Mouse (Mus musculus) frontal cortex, postnatal 14 days (tissue): ENCODE measurements around the gene Inpp5d.
A peak's percentile ranks its signal among the peaks of the same experiment; 100 is the strongest.

Source experiments
- DNase-seq, 2 experiments: peaks; one replicate each; pipeline ENCODE4 v3.0.0; 2022; ENCODE audit warnings: low spot score in 2 of 2

The Inpp5d gene

DNA sequence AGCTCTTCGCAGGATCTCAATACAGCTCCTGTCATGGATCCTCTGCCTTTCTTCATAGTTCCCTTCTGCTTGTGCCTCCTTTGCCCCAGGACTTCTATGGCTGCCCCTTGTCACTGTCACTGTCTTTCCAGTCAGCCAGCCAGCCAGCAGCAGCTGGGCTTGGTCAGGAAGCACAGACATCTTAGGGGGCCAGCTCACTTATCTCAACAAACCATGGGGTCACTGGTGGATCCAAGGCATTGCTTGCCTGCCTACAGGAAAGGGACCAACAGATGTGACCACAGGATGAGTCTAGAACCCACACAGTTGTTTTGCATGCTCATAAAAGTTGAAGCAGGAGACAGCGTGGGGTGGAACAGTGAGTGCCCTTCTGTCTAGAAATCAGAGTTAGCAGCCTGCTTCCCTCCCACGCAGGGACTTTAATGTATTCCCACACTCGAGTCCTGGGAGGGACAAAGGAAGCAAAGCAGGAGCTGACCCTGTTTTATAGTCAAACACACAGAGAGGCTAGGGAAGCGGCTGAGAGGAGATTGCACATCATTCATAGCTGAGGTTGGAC lies 79.9 kb downstream of the Inpp5d start:
- DNase-seq = no peak

DNA sequence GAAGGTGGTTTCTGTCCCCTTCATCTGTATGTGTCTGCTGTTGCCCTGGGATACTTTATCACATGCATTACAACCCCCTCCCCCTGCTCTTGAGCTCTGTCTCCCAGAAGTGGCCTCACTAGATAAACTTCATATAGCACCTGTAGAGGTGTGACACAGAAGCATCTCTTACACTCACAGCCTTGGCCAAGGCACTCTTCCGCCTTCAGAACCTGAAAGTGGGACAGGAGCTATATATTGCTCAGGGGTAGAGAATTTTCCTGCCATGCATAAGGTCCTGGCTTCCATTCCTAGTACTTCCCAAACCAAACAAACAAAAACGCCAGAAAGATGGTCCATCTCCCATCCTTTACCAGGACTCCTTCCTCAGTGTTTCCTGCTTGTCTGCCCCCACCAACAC lies 84.1 kb downstream of the Inpp5d start:
- DNase-seq = no peak

DNA sequence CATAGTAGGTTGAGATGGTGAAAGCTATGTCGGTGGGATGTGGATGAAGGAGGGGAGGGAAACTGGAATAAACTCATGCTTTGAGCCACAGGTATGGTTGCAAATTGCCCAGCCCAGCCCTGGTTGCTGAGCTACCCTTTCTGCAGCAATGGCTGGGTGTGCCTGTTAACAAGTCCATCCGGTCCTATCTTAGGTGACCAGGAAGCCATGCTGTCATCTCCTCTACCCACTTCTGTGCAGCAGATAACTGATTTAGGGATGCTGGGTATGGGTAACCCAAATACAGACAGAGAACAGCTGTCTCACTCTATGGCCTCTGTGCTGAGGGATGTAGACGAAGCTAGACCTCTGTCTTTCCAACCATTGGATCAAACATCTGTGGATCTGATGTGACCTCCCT lies 86.2 kb downstream of the Inpp5d start:
- no peak for DNase-seq

DNA sequence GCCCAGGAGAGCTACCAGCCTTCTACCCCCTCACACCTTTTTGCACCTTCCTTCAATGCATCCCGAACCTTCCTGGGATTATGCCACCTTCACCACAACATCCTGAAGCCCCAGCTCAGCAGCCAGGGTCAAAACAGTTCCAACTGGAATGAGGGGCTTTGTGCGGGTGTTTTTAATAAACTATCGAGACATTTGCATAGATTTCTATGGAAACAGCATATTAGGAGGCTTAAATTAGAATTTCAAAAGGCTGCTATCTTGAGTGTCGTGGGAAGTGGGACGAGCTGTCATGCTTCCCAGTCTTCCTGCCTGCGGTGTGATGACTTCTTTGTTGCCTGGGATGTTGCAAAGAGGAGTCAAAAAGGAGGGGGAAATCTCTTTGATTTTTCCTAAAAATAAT lies 88.9 kb downstream of the Inpp5d start:
- peak; percentile 47 to 64 for DNase-seq

DNA sequence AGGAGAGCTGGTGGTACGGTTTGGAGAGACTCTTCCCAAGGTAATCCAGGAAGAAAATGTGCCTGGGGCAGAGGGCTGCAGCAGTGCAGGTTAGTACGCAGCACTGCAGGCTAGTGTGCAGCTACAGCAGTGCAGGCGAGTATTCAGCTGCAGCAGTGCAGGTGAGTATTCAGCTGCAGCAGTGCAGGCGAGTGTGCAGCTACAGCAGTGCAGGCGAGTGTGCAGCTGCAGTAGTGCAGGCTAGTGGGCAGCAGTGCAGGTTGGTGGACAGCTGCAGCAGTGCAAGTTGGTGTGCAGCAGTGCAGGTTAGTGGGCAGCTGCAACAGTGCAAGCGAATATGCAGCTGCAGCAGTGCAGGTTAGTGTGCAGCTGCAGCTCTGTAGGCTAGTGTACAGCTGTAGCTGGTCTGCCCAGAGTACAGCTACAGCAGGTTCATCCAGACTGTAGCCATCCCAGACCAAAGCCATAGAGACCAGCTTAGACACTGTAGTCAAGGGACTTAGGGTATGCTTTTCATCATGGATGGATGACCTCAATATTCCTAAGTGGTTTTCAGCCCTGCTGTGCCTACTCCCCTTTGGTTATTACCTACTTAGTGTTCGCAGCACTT lies 89.7 kb downstream of the Inpp5d start:
- DNase-seq = no peak

DNA sequence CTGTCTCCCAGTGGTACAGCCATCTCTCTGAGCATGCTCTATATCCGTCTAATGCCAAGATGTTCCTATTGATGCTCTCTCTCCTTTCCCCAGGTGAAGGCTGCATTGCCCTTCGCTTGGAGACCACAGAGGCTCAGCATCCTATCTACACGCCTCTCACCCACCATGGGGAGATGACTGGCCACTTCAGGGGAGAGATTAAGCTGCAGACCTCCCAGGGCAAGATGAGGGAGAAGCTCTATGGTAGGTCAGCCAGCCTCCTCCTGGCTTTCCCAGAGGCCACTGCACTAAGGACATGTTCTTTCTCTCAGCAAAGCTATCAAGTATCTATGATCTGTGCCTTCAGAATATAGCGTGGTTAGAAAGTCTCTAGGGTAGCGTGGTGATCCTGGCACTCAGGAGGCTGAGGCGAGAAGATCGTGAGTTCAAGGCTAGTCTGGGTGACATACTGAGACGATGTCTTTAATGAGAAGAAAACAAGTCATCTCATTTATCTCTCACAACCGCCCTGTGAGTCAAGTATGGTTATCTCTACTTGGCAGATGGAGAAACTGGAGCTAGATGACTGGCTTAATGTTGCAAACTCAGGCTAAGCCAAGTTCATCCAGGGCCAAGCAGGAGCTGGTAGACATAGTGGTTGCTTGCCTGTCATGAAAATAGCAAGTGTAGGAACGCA lies 92.0 kb downstream of the Inpp5d start:
- no peak for DNase-seq

DNA sequence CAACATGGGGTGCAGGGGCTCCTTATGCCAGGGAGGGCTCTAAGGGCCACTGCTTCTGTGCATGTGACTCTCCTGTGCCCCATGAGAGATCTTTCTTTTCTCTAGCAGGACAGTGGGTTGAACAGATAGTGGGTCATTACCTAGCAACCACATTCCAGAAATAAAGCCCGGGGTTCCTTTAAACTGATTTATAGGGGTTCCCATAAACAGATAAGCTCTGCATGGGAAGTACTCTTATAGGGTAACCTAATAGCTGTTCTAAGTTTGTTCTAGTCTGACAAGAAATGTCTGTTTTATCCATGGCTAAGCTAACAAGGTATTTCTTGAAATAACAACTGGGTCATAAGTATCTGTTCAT lies 92.5 kb downstream of the Inpp5d start:
- no peak for DNase-seq

DNA sequence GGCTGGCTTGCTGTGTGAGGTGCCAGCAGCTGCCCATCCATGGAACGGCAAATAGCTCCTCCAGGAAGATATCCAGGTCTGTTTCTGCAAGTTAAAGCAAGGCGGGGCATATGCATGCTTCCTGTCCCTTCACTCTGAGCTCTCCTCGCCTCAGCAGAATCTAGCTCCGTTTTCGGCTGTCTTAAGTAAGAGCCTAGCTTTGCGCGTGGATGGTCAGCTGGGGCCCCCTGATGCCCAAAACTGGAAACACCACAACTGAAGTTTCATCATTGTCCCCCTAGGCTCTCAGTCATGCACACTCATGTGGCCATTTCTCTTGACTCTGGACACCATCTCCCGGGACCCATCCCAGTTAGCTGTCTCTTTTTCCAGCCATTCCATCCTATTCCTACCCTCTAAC lies 101.3 kb downstream of the Inpp5d start:
- DNase-seq = peak; percentile 41 to 56

DNA sequence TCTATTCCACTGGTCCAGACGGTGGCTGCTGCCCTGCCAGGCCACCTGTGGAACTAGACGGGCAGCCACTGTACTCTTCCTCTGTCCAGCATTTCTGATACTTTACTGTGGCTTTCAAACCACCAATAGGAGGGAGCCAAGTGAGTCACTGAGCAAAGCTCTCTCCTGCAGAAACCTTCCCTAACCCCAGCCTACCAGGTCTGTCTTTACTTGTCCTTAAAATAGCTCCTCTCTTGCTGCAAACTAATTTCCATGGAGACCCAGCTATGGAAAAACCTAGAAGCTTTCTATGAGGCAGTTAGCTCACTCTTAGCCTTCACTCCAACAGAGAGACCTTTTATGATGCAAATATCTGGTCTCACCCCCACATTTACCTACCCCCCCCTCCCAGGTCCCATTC lies 102.0 kb downstream of the Inpp5d start:
- no peak for DNase-seq

DNA sequence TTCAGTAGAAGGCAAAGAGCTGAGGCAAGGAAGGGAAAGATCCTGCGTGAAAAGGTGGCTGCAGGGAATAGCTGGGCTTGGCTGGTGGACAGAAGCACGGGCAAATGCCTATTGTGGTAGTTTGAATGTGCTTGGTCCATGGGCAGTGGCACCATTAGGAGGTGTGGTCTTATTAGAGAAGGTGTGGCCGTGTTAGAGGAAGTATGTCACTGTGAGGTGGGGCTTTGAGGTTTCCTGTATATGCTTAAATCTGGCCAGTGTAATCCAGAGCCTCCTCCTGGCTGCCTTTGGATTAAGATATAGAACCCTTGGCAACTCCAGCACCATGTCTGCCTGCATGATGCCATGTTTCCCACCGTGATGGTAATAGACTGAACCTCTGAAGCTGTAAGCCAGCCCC lies 103.2 kb downstream of the Inpp5d start:
- DNase-seq = no peak

DNA sequence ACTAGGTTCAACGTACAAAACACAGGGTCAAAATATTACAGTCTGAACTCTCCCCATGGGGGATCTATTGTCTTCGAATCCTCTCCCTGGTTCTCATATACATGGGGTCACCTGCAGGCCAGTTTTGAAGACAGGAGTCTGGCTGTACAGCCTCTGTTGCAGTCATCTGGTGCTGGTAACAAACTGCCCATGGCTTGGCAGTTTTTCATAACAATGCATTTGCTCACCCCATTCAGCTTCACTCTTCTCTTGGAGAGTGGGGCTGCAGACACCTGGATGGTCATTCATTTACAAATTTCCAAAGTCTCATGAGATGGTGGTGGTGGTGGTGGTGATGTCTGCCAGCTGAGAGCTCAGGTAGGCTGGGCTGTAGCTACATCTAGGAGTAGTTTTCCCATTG lies 109.0 kb downstream of the Inpp5d start:
- no peak for DNase-seq

DNA sequence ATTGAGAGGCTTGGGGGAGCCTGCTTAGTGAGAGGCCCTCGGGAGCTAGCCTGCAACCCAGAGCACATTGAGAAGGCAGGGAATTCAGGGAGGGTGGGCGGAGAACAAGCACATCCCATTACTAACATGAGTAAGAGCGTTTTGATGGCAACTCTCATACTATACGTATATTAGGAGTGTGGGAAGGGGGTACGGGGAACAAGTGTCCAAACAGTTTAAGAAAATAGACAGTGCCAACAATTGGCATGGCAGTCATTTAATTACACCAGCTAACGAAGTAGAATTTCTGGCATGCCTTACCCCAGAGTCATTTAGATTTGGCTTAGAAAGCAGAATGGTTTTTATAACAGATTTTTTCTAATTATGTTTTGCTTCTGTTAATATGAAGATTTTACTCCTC lies 109.7 kb downstream of the Inpp5d start:
- DNase-seq = no peak

DNA sequence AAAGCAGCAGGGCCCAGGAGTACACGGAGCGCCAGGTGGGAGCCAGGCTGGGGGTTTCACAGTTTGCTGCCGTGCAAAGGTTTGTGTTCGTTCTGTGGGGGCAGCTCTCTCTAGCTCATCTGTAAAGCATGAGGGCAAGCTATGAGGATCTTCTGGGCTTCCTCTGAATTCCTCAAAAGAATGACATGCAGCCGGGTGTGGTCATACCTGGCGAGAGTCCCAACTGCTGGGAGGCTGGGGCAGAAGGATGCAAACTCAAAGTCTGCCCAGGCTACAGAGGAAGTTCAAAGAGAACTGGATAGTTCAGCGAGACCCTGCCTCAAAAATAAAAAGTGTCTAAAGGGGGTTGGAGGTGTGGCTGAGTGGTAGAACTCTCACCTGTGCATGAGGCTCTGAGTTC lies 110.2 kb downstream of the Inpp5d start:
- no peak for DNase-seq

DNA sequence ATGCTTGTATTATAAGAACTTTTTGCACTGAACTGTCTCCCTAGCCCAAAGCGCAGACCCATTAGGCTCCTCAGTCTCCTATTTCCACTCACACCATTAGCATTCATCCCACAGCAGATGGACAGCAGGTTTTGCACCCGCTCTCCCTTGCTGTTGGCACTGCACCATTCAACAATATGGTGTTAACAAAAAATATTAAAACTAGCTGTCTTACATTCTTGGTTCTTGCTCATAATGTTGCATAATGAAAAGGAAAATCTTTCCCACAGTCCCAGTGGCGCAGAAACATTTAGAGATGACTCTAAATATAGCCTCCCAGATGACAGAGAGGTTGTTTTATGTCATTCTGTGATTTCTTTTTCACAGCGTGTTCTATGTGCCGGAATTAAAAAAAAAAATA lies 113.1 kb downstream of the Inpp5d start:
- no peak for DNase-seq

DNA sequence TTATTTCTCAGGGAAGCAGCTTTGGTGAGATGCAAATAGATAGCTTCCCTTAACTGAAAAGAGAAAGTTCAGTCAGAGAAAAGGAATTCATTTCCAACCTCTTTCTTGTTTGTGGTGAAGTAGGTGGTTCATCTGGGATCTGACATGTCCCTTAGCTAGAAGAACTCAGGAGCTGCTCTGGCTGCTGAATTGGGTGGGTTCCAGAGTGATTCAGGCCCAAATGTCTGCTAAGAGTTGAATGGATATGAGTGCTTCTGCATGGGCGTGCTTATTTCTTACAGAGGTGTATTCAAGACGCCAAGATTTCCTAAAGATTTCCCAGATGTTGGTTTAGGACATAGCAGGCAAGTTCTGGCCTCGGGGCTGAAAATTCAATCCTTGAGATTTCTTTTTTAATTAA lies 114.0 kb downstream of the Inpp5d start:
- DNase-seq = no peak

DNA sequence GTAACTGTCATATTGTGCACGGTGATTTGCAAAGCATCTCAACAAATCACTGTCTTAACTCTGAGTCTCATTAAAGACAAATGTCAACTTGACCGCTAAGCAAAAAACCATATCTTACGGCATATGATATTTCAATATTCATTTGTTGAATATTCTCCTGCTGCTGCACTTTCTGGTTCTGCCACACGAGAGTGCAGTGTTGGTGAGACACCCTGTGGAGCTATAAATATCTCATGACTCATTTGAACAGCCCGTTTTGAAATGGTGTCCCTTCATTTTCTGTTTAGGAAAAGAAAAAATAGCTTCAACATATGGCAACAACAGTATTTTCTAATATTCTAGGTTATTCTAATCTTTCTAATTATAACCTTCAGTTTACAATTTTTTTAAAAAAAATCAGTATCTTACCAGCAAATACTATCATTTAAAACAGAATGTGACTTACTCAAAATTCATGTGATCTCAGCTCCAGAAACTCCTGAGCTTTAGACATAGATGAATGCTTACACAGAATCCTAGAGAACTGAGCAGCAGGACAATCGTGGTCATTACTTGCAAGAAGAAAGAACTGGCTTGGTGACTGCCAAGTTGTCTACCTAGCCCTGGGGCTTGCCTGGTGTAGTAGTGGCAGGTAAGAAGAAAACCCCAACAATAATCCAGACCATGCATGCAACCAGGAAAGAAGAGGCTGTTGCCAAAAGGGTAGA lies 120.6 kb downstream of the Inpp5d start:
- no peak for DNase-seq

DNA sequence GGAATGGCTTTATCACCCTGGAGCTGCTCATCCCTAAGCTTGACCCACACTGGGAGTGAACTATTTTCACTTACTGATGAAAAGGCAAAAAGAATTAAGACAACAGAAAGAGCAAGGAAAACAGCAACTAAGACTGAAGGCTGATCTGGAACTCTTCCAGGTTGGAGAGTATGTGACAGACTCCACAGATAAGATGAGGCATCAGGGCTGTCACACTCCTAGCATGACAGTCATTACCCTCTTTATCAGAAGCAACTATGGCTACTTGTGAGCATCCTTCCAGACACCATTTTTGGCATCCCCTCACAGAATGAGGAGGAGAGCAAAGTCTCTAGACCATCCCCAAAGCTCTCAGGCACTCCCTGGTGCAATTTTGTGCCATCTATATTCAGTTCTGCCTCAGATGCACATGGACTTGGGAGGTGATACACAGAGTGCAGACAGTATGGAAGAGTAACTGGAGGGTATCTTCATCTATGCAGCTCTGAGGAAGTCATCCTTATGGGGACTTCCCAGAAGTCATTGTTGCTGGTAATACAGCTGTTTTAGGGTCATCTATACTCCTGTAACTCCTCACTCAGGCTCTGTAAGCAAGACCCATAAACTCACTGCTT lies 129.4 kb downstream of the Inpp5d start:
- DNase-seq = no peak

DNA sequence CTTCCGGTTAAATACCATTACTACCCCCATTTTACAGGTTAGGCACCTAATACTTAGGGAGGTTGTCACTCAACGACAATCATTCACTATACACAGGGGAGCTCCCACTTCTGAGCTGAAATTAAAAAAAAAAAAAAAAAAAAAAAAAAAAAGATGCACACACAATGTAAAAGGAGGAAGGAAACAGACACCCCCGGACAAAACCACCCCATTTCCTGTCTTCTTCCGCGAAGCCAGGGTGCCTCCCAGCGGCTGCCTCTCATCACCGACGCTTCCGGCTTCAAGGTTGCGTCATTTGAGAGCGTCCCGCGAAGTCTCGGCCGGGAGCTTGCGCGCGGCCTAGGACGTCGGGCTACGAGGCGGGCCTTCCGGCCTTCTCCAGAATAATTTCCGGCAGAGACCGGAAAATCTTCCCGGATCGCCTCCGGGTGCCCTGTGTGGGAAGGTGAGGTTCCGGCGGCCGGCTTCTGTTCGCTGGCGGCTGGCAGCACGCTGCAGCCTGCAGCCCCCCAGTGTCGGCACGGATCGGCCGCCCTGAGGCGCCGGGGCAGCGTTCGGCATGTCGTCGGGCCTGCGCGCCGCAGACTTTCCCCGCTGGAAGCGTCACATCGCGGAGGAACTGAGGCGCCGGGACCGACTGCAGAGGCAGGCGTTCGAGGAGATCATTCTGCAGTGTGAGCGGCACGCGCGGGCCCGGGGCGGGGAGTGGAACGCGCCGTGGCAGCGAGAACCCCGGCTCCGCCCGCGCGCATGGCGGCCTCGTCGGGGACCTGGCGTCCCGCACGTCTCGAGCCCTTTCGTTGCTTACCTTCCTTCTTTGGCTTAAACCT lies 135.7 kb downstream of the Inpp5d start, which contains the start of gene Atg16l1:
TSS of gene Atg16l1 (plus strand) at position 230 of the 830 bp plus-strand sequence.
- DNase-seq = peak; percentile 91 to 94

DNA sequence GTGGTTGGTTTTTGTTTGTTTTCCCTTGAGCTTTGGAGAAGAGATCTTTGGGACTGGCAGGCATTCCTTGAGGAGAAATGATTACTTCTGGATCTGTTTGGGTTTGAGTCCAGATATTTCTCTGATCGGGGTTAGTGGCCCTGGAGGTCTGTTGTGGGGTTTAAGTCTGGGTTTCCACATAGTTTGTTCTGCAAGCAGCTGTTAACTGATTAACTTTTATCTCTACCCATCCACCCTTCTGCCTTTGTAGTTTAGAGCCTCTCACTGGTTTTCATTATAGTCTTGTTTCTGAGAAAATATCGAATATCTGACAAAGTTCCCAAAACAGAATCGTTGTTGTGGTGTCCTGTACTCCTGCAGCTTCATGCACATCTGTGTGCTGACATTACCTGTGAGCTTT lies 143.7 kb downstream of the Inpp5d start:
- DNase-seq = no peak

DNA sequence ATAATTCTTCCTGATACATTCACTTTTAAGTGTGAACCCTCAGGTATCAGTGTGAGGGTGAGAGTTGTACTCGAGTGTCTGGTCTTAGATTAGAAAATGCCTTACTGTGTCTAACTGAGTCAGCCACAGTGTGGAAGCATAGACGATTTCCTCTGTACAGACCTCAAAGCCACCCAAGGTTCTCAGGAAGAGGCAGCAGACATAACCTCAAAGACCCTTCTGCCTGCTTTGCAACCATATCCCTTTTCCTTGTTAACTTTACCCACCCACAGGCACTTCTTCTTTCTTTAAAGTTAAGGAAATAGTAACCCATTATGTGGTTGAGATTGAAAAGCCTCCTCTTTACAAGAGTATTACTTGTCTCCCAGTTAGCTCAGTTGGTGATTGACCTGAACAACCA lies 145.6 kb downstream of the Inpp5d start:
- no peak for DNase-seq

DNA sequence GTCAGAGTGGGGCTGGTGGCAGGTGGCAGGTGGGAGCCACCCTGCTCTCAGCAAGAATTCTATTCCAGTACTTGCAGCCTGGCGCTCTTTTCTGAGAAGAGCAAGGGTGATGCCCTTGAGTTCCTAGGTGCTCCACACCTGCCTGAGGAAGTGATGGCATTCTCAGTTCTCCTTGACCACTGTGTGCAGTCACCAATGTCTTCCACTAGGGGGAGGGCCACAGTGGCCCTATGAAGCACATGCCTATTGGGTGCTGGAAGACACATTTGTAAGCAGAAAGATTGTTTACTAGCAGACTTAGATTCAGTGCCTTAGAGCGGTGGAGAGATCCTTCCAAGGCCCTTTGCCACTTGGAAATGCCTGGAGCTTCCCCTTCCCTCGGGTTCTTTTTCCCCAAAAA lies 146.1 kb downstream of the Inpp5d start:
- DNase-seq = no peak

DNA sequence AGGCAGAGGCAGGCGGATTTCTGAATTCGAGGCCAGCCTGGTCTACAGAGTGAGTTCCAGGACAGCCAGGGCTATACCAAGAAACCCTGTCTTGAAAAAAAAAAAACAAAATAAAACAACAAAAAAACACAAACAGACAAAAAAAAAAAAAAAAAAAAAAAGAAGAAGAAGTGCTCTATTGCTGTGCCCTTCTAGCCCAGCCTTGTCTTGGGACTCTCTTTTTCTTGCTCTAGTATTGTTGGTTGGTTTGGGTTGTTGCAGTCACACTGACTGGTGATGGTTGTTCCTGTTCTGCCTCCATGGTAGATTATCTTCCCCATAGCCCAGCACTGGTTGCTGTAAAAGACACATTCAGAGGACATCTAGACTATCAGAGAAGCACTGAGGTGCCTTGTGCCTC lies 149.2 kb downstream of the Inpp5d start:
- DNase-seq = no peak
